Mouse (Mus musculus) CD4-positive, CD25-positive, alpha-beta regulatory T cell, adult 2 months (primary cell): ENCODE results near the gene Enpp3.
"Not testable (repeated sequence)": the region's sequence is repeated elsewhere in the genome, so short reads cannot be mapped to it uniquely, and the experiment has no call there.

Experiments
- DNase-seq: peaks from one replicate; pipeline ENCODE4 v3.0.0-alpha.2; 2012; ENCODE audit warnings: low read depth, low spot score

Gene Enpp3

DNA sequence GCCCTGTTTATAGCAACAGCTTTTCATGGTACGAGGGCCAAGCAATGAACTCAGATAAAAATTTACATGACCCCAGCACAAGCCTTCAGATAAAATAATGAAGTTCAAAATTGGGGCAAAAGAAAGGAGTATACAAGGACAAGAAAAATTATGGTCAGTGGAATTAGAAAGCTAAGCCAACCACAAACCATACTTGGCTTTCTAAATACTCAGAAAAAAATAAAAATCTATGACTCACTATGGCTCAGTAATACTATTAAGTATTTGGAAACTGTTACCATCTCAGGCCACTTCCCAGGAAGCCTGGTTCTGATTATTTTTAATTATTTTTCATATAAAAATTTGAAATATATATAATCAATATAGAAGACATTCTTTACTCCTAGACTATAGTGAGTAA lies 19.8 kb downstream of the Enpp3 start:
- no peak for DNase-seq

- no peak for DNase-seq
Measured at GRCm38 (mm10) chr10:24821990-24822676, 20.5 kb downstream of the Enpp3 start.

DNA sequence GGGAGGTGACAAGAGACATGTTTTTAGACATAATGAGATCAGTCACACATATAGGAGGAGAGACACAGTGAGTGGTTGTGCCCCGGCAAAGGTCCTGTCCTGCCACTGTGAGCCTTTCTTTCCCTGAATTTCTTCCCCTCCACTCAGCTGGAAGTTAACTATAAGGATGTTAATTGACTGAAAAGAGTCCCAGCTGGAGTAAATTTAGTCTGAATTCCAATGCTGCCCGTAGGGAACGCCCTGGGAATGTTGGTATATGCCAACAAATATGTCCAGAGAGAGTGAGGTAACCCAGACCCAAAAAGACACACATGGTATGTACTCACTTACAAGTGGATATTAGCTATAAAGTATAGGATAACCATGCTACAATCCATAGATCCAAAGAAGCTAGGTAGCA lies 23.1 kb downstream of the Enpp3 start:
- DNase-seq, result no peak

GRCm38 (mm10) chr10:24810639-24811038 lies 32.0 kb downstream of the Enpp3 start:
- DNase-seq, result peak; percentile 33

DNA sequence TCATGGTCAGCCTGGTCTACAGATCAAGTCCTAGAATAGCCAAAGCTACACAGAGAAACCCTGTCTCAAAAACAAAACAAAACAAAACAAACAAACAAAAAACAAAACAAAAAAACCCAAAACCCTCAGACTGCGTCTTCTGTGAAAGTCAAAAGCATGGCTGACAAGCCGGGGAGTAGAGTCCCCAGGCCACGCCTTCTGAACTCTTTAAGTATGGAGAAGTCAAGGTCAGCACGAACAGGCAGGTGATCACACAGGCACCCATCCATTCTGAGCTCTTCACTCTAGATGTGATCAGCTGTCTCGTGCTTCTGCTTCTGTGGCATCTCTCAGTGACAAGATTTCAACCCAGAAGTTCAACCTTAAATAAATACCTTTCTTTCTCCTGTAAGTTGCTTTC lies 35.9 kb downstream of the Enpp3 start:
- DNase-seq, result no peak

- DNase-seq, result no peak
Measured at GRCm38 (mm10) chr10:24805876-24806275, 36.7 kb downstream of the Enpp3 start.

- no peak for DNase-seq
Measured at GRCm38 (mm10) chr10:24805173-24805572, 37.5 kb downstream of the Enpp3 start.

DNA sequence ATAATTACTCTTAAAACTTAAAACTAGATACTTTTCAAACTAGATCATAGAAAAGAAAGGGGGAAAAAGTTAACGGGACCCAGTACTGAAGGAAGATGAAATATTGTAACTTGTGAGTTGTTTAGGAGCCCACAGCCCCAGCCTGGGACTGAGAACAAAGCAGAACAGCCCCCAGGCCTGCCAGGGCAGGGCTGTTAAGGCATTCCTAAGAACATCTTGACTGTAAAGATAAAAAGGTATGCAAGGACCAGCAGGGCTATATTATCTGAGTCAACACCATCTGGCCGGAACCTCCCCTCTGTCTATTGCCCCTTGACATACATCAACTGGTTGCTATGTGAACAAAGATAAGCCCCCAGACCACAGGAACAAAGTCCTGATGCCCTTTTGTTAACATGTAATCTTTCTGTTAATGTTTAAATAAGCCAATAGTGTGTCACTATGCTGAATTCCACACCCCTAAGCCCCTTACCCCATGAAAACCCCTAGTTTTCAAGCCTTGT lies 39.8 kb downstream of the Enpp3 start:
- DNase-seq, result not testable (repeated sequence)

DNA sequence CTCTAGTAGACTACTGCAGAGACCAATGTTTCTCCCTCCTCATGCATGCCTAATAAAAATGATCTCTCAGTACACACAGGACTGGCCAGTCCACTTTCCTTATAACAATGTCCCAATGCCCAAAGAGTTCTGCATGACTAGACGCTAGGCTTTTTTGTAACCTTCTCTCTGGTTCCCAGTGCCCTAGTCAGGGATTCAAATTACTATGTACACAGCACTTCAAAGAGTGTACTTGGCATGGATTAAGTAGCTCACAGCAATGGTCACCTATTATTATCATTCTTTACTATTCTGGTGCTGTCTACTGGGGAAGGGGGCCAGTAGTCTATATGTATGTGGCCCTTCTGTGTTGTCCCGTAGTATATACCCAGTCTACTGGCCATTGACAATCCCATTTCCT lies 40.8 kb downstream of the Enpp3 start:
- DNase-seq, result no peak

GRCm38 (mm10) chr10:24797246-24797645 lies 45.4 kb downstream of the Enpp3 start:
- peak; percentile 86 for DNase-seq

- DNase-seq, result no peak
Measured at GRCm38 (mm10) chr10:24792756-24793155, 49.9 kb downstream of the Enpp3 start.

DNA sequence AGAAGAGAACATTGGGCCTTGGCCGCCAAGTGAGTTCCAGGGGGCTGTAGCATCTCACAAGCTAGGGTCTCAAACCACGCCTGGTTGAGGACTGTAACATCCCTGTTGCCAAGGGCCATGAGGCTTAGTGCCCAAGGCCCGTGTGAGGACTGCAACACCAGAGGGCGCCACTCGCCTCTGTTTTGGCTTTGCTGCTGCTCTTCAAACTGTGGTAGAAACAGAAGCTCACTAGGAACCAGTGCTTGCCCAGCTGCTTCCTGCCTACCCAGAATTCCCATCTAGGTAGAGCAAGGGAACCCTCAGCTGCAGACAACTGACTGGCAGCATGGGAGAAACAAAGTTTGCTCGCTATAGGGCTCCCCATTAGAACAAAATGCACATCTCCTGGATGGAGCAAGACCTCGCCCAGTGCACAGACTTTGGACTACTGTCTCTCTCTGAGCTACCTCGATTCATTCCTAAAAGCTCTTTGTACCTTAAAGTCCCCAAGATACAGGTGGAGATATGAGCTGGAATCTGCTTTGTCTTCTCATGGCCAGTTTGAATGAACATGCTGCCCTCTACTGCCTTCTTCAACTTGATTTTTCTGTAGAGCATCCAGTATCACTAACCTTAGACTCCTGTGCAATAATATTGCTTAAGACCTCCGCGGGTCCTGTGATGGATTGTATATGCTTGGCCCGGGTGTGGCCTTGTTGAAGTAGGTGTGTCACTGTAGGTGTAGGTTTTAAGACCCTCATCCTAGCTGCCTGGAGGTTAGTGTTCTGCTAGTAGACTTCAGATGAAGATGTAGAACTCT lies 52.7 kb downstream of the Enpp3 start:
- DNase-seq, result peak; percentile 87

DNA sequence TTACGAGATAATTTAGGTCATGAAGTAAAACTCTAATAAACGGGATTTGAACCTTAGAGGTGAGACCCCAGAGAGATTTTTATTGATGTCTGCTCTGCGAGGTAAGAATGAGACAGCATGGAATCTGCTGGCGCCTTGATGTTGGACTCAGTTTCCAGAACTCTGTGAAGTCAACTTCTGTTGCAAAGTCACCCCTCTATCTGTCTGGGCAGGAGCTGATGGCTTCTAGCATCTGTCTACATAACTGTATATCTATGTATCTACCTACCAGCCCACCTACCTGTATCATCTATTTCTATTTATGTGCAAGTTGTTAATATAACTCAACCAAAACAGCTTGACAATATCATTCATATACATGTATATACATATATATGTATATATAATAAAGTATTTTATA lies 57.3 kb downstream of the Enpp3 start:
- DNase-seq, result no peak

- no peak for DNase-seq
Measured at GRCm38 (mm10) chr10:24784624-24785276, 57.9 kb downstream of the Enpp3 start.

GRCm38 (mm10) chr10:24783946-24784345 lies 58.7 kb downstream of the Enpp3 start:
- no peak for DNase-seq

GRCm38 (mm10) chr10:24778643-24779020 lies 64.0 kb downstream of the Enpp3 start:
- no peak for DNase-seq

DNA sequence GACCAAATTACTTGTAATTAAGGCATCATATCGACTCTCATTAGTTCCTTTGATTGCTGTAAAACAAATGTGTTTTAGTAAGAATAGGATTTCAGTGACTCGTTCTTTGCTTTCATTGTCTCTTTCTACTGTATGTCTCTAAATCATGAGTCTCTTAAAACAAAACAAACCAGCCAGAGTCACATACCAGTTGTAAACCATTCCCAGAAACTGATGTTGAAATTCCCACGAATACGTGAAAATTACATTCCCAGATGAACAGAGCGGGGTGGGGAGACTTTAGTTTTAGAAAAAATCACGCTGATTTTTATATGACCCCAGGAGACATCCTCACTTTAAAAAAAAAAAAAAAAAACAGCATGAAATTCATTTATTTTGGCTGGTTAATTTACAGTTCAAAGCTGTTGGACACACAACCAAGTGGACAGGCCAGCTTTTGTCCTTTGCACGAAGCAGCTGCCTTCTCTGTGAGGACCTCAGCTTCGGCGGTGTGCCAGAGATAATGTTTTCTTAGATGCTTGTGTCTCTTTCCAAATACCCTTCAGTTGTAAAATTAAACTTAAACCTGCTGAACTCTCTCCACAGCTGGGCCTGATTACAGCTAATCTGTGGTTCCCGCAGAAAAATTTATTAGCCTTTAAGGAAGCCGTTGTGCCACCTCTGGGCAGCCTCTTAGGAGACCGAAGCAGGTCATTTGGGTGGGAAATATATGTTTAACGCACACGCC lies 64.5 kb downstream of the Enpp3 start:
- DNase-seq, result no peak

GRCm38 (mm10) chr10:24769496-24769895 lies 73.1 kb downstream of the Enpp3 start:
- DNase-seq, result no peak

DNA sequence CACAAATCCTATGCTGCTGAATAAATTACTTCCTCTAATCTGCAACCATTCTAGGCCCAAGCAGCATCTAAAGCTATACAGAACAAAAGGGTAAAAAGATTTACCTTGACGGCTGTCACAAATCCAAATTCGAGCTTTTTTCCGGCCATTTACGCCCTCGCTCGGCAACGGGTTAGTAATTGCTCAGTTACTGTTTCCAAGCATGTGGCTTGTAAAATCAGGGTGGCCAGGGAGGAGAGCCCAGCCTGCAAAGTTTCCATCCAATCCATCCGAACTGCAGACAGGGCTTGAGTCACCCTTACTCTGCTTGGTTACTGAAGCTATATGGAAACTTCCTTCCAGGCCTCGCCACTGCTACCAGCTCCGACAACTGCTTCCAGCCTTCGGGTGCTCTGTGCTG lies 74.9 kb downstream of the Enpp3 start:
- no peak for DNase-seq

- no peak for DNase-seq
Measured at GRCm38 (mm10) chr10:24766061-24766460, 76.6 kb downstream of the Enpp3 start.

DNA sequence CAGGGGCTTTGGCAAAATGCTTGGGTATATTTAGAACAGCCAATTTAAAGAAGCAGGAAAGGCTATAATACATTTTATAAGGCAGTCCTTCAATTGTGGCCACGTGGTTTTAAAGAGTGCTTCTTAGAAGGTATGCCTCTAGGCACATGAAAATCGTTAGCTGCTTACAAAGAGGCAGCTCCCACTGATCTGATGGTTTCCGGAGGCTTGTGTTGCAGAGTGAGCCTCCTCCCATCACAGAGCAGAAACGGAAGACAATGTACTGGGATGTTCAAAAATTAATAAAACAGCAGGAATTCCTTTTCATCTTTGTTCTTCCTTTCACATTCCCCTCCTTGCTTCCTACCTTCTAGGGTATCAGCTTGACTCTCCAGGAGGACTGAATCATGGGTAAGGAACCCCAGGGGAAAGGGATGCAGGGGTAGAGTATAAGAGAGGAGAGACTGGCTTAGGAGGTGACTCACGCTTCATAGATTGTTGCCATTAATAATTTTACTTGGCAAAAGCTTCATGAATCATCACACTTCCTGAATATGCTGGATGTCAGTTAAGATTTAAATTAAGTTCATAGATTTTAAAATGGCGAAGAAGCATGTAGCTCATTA lies 77.4 kb downstream of the Enpp3 start:
- DNase-seq, result no peak
